23 mouse cellular contexts compared by ENCODE assay signal in genomic region chr11:120008956-120009355, GRCm38 (mm10).
"Had no signal": no experiment of that assay in that cellular context is flagged by ENCODE, and none has a peak within 500 bp of the region (broad histone marks: within the 10 kb centered on the region; RNA-seq: fewer than 3 reads in every experiment).

No protein-coding gene starts in this region.

- ATAC-seq: hindbrain, postnatal 0 days; intestine, embryonic 16.5 days had no signal

- H3K9me3 ChIP-seq: heart, embryonic 13.5 days; heart, embryonic 15.5 days; hindbrain, embryonic 13.5 days; hindbrain, embryonic 15.5 days; limb, embryonic 10.5 days; limb, embryonic 12.5 days; liver, embryonic 13.5 days; liver, embryonic 15.5 days had no signal

- H3K27me3 ChIP-seq: hindbrain, embryonic 15.5 days had no signal

- H3K27ac ChIP-seq: heart, adult 2 months; heart, embryonic 13.5 days; heart, embryonic 15.5 days; hindbrain, embryonic 13.5 days; hindbrain, embryonic 15.5 days; hindbrain, postnatal 0 days; kidney, postnatal 0 days; limb, embryonic 10.5 days; limb, embryonic 12.5 days; liver, embryonic 13.5 days; liver, embryonic 15.5 days had no signal

- H3K4me3 ChIP-seq: heart, adult 2 months; heart, embryonic 13.5 days; heart, embryonic 15.5 days; hindbrain, embryonic 13.5 days; hindbrain, embryonic 15.5 days; layer of hippocampus, adult 2 months; limb, embryonic 10.5 days; limb, embryonic 12.5 days; liver, embryonic 13.5 days; liver, embryonic 15.5 days had no signal

- H3K4me2 ChIP-seq: heart, embryonic 11.5 days; heart, embryonic 13.5 days; heart, embryonic 15.5 days; hindbrain, embryonic 13.5 days; hindbrain, embryonic 15.5 days; limb, embryonic 12.5 days; liver, embryonic 13.5 days; liver, embryonic 15.5 days had no signal

- H3K36me3 ChIP-seq: heart, embryonic 13.5 days; heart, embryonic 15.5 days; limb, embryonic 10.5 days; liver, embryonic 13.5 days; liver, embryonic 15.5 days had no signal

- DNase-seq: gastrocnemius, postnatal 14 days; gastrocnemius, postnatal 36 days; heart, adult 11 months; heart, adult 2 months; heart, postnatal 14 days; heart, postnatal 36 days; kidney, adult 11 months; kidney, adult 8-10 months; kidney, postnatal 14 days; liver; liver, embryonic 13.5 days had no signal

- H3K9ac ChIP-seq: heart, embryonic 13.5 days; heart, embryonic 15.5 days; hindbrain, embryonic 13.5 days; hindbrain, embryonic 15.5 days; limb, embryonic 12.5 days; liver, embryonic 13.5 days; liver, embryonic 15.5 days had no signal
